25 mouse cellular contexts compared by ENCODE assay signal in the genomic region with DNA sequence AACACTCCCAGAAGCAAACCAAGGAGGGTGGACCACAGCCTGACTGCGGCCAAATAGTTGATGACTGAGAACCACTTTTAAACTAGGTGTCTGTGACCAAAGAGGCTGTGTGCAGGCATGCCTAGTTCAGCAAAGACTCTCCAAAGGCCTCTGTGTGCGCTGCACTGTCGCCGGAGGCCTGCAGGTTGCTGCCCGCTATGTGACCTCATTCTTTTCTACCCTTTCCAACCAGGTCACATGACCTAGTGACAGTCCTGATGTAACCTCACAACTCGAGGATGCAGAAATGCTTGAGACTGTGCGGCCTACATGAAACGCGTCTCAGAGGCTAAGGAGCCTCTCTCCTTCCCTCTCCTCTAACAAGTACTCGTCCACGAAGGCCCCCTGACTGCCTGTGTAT.
DNase-seq lines count a peak whose midpoint lies in the region; ATAC-seq lines count a peak whose summit lies in the region.
"Had no signal": no experiment of that assay in that cellular context is flagged by ENCODE, and none has a peak within 500 bp of the region (broad histone marks: within the 10 kb centered on the region; RNA-seq: fewer than 3 reads in every experiment).

No protein-coding gene starts in this region.

- H3K27ac ChIP-seq in hindbrain, embryonic 16.5 days (ENCODE audit: low read depth, low read length) = 0 out of 2 replicates have a peak overlapping the region, but pooled peaks have one; percentile 44
- H3K27ac ChIP-seq in hindbrain, embryonic 14.5 days = no peak overlapping the region
- H3K27ac ChIP-seq: embryonic facial prominence, embryonic 12.5 days; forebrain, embryonic 15.5 days; hindbrain, embryonic 10.5 days; layer of hippocampus, adult 2 months; left cerebral cortex, adult 2 months; limb, embryonic 12.5 days; midbrain, embryonic 13.5 days had no signal

- H3K9me3 ChIP-seq in hindbrain, embryonic 16.5 days (ENCODE audit: control insufficient read depth, low read length) = no peaks in the 10 kb centered on the region
- no peaks in the 10 kb centered on the region for H3K9me3 ChIP-seq in hindbrain, embryonic 14.5 days (ENCODE audit: control insufficient read depth, low read length)
- H3K9me3 ChIP-seq: embryonic facial prominence, embryonic 12.5 days; forebrain, embryonic 15.5 days; hindbrain, embryonic 10.5 days; limb, embryonic 12.5 days; midbrain, embryonic 13.5 days had no signal

- H3K4me2 ChIP-seq in hindbrain, embryonic 16.5 days (ENCODE audit: low read length) = no peak overlapping the region
- H3K4me2 ChIP-seq in hindbrain, embryonic 14.5 days (replicated peaks) = no peak overlapping the region
- H3K4me2 ChIP-seq: embryonic facial prominence, embryonic 12.5 days; forebrain, embryonic 15.5 days; limb, embryonic 12.5 days; liver, embryonic 11.5 days; midbrain, embryonic 13.5 days had no signal

- no peak for ATAC-seq in hindbrain, embryonic 16.5 days
- ATAC-seq in hindbrain, embryonic 14.5 days (ENCODE audit: low FRiP score) = no peak
- ATAC-seq: activated CD4-positive, CD25-positive, alpha-beta regulatory T cell, adult 4 months; CD4-positive, CD25-positive, alpha-beta regulatory T cell, adult 4 months; forebrain, embryonic 15.5 days; liver, postnatal 0 days; midbrain, embryonic 13.5 days had no signal

- no peaks in the 10 kb centered on the region for H3K27me3 ChIP-seq in hindbrain, embryonic 16.5 days (replicated peaks; ENCODE audit: control insufficient read depth, insufficient read depth, low read length)
- H3K27me3 ChIP-seq in hindbrain, embryonic 14.5 days (ENCODE audit: control insufficient read depth, insufficient read depth, low read length) = no peaks in the 10 kb centered on the region
- H3K27me3 ChIP-seq: embryonic facial prominence, embryonic 12.5 days; forebrain, embryonic 15.5 days; limb, embryonic 12.5 days; midbrain, embryonic 13.5 days had no signal

- no peaks in the 10 kb centered on the region for H3K36me3 ChIP-seq in hindbrain, embryonic 16.5 days (ENCODE audit: control insufficient read depth, insufficient read depth, low read length)
- no peaks in the 10 kb centered on the region for H3K36me3 ChIP-seq in hindbrain, embryonic 14.5 days (replicated peaks; ENCODE audit: control insufficient read depth, insufficient read depth)
- H3K36me3 ChIP-seq: embryonic facial prominence, embryonic 12.5 days; forebrain, embryonic 15.5 days; hindbrain, embryonic 10.5 days; limb, embryonic 12.5 days; midbrain, embryonic 13.5 days had no signal

- DNase-seq in cerebellum, postnatal 25 days = peak; percentile 56 to 58
- DNase-seq in cerebellum, adult 8-10 months = no peak
- DNase-seq in hindbrain, embryonic 14.5 days (ENCODE audit: low spot score) = no peak
- peak; percentile 67 for DNase-seq in retina, postnatal 1 day
- no peak for DNase-seq in retina, embryonic 14.5 days (ENCODE audit: low spot score)
- peak; percentile 61 for DNase-seq in brain, adult 2 months (ENCODE audit: low read depth, low spot score)
- DNase-seq: adrenal gland, adult 8-10 months; cerebellum, adult 11 months; embryo, embryonic 11 days; heart, postnatal 14 days; kidney, adult 18-20 months; kidney, postnatal 36 days; liver, postnatal 0 days; lung, postnatal 36 days had no signal

- H3K4me1 ChIP-seq in hindbrain, embryonic 16.5 days (ENCODE audit: control insufficient read depth, insufficient read depth, low read depth, low read length) = peaks cover 35% of the 10 kb centered on the region
- peaks cover 22% of the 10 kb centered on the region for H3K4me1 ChIP-seq in hindbrain, embryonic 14.5 days (replicated peaks; ENCODE audit: control insufficient read depth, insufficient read depth, low read length)

- WGBS in hindbrain, embryonic 16.5 days = 79% methylated on average over 11 of the region's 11 CpGs
- WGBS in hindbrain, embryonic 14.5 days = 77% methylated on average over 11 of the region's 11 CpGs

- H3K4me3 ChIP-seq in hindbrain, embryonic 16.5 days (ENCODE audit: low read length) = no peak overlapping the region
- no peak overlapping the region for H3K4me3 ChIP-seq in hindbrain, embryonic 14.5 days (replicated peaks; ENCODE audit: low read length)
- H3K4me3 ChIP-seq: embryonic facial prominence, embryonic 12.5 days; forebrain, embryonic 15.5 days; hindbrain, embryonic 10.5 days; layer of hippocampus, adult 2 months; left cerebral cortex, adult 2 months; limb, embryonic 12.5 days; midbrain, embryonic 13.5 days had no signal

- H3K9ac ChIP-seq in hindbrain, embryonic 16.5 days (ENCODE audit: low read depth, low read length) = no peak overlapping the region
- H3K9ac ChIP-seq in hindbrain, embryonic 14.5 days = no peak overlapping the region
- H3K9ac ChIP-seq: embryonic facial prominence, embryonic 12.5 days; forebrain, embryonic 15.5 days; limb, embryonic 12.5 days; liver, postnatal 0 days; midbrain, embryonic 13.5 days had no signal

Comparison
In these comparisons a context has a peak if more than half of its experiments do, and no peak if none do; other contexts are left out.
1. DNase-seq: peak in cerebellum, postnatal 25 days (2 of 2), retina, postnatal 1 day (single experiment) and brain, adult 2 months (single experiment); none in cerebellum, adult 8-10 months (single experiment), hindbrain, embryonic 14.5 days (single experiment) and retina, embryonic 14.5 days (single experiment).